Mouse (Mus musculus): ENCODE results near the gene Tbx19.

The Tbx19 gene

GRCm38 (mm10) chr1:165114460-165115175 lies 46.0 kb downstream of the Tbx19 start:
- peak; percentile 35 to 45 for DNase-seq (ENCODE audit: low spot score in 2 of 2)

- no peak for DNase-seq (ENCODE audit: low spot score in 2 of 2)
Measured at GRCm38 (mm10) chr1:165113700-165114099, 46.9 kb downstream of the Tbx19 start.

DNA sequence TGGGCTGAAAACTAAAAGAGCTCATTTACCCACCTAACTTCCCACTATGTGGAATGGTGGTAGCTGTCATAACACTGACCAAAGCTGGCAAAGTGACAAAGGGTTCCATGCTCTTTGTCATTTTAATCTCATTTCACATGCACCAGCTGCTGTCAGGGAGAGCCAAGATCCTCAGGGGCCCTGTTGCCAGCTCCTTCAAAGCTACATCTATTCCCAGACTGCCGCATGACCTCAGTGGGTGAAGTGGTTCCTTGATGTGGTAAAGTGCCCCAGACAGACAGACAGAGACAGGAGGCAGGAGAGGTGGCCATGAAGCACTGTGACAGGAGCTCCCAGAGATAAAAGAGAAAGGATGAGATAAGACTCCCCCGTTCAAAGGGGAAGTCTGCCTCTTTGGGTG lies 49.9 kb downstream of the Tbx19 start:
- peak; percentile 18 to 19 for DNase-seq (ENCODE audit: low spot score in 2 of 2)

GRCm38 (mm10) chr1:165109135-165109534 lies 51.4 kb downstream of the Tbx19 start:
- no peak for DNase-seq (ENCODE audit: low spot score in 2 of 2)

- DNase-seq (ENCODE audit: low spot score in 2 of 2): no peak
Measured at GRCm38 (mm10) chr1:165108477-165108876, 52.1 kb downstream of the Tbx19 start.

DNA sequence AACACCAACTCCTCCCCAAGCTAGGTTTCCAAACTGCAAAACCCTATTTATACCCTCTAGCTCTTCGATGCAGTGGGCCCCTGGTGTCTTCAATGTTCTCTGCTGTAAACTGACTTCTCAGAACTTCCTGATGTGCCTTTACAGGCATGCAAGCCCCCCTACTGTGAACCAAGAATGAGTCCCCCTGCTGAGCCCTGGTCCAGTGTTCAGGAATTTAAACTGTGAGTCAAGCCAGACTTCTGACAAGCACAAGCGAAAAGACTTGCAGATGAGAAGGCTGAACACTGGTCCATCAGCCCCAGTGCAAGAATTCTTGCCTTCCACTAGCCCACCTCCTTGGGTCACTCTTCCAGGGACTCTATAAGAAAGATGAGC lies 54.6 kb downstream of the Tbx19 start:
- DNase-seq (ENCODE audit: low spot score in 2 of 2): no peak

DNA sequence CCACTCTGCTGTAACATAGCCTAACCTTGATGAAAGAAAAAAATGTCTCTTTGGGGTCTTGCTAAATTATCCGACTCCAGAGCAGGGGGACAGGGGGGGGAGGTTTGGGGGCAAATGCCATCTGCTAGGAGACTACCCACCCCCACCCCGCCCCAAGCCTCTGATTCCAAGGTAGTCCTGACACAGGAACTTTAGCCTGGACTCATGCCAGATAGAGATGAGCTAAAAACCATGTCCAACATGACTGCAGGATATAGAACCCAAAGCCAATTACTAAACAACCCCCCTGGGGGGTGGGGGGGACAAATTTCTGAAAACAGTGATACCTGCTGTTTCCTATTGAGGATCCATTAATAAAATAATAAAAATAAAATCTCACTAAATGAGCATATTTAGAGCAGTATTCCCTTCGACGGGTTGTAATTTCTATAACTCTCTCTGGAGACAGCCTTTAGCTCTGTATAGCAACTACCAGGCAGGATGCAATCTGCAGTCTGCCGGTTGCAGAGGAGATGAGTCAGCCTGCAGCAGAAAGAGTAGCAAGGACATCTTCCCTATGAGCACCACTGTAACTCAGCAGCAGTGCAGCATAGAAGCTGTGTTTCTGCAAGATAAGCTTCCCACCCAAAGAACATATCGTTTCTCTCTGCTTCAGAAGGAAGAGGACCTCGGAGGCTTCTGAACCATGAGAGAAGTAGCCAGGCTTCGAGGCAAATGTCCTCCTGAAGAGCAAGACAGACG lies 55.1 kb downstream of the Tbx19 start:
- DNase-seq (ENCODE audit: low spot score in 2 of 2): no peak

DNA sequence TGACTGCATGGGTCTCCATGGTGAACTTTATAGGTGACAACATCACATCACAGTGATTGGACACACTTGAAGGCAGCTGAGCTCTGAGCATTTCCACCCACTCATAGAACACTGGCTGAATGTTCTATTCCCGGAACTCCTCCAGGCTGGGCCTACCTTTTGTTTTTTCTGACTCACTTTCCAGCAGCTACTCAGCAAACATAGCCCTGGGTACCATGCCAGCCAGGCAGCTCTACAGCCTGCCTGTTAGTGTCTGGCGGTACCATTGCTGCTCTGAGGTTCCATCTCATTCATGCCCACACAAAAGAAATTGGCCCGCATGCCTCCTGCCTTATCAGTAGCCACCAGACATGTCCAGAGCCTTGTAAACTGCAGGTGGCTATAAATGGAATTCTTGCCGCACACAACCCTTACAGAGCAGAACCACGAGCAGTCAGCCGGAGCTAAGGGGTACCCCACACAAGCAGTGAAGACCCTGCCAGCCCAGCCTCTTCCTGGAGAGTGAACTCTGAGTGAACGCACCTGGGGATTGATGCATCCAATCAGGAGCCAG lies 55.8 kb downstream of the Tbx19 start:
- DNase-seq (ENCODE audit: low spot score in 2 of 2): peak in 1 of 2 experiments; percentile 10

DNA sequence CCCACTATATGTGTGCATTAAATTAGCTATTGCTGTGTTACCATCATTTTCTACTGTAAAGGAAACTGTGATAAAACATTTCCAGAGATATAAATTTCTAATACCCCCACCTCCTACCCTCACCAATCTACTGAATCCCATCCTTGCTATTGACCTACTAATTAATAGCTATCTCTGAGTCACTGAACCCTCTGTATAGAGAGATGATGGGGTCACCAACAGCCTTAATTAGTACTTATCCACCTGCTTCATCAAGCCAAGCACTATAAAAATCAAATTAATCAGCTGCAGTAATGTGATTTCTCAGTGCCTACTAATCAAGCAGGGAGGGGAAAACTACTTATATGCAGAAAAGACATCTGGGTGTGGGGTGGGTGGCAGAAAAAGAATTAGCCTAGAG lies 61.0 kb downstream of the Tbx19 start:
- no peak for DNase-seq (ENCODE audit: low spot score in 2 of 2)

- DNase-seq (ENCODE audit: low spot score in 2 of 2): no peak
Measured at GRCm38 (mm10) chr1:165094871-165095270, 65.7 kb downstream of the Tbx19 start.

- DNase-seq (ENCODE audit: low spot score in 2 of 2): no peak
Measured at GRCm38 (mm10) chr1:165091721-165092120, 68.9 kb downstream of the Tbx19 start.

DNA sequence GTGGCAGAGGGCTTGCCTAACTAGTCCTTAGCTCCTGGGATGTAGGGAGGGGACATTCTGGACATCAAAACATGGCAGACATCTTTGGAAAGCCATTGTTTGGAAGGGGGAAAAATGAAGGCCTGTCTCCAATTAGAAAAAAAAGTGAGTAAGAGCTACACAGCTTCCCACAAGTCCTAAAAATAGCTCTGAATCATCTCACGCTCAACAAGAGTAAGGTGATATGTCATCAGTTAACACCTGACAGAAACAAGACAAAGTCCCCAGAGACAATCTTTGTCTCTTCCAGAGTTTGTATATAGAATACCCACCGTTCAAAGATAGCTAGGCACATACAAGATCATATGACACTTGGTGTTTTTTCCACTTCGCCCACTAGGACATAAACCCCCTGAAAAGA lies 71.0 kb downstream of the Tbx19 start:
- no peak for DNase-seq (ENCODE audit: low spot score in 2 of 2)
